Mouse (Mus musculus) CH12.LX (cell line): ENCODE data around the gene Krt28. TPM values are rescaled to one million over a fixed set of nuclear protein-coding genes. Genes with fewer than 3 reads are reported as not detected.

Source experiments
- DNase-seq: peaks from one replicate; pipeline ENCODE4 v3.0.0-alpha.2; 2013; ENCODE audit errors: extremely low read depth
- H3K27ac ChIP-seq: 2 replicates; pipeline ENCODE4 v1.5.1; 2012; ENCODE audit warnings: low read depth, mild to moderate bottlenecking, control low read depth, moderate library complexity; ENCODE audit not compliant: insufficient read depth
- H3K27me3 ChIP-seq: replicated peaks from 2 replicates; pipeline ENCODE3; 2012; ENCODE audit warnings: inconsistent platforms
- H3K36me3 ChIP-seq, 2 experiments: replicated peaks in 1 of 2; 2 replicates each; pipeline versions ENCODE3 to v1.6.1; 2012; ENCODE audit warnings: inconsistent platforms in 1 of 2, low read length in 1 of 2, mild to moderate bottlenecking in 1 of 2, mixed read lengths in 1 of 2, moderate library complexity in 1 of 2; ENCODE audit not compliant: control insufficient read depth in 1 of 2, insufficient read depth in 1 of 2
- H3K4me1 ChIP-seq, 2 experiments: 2 replicates each; pipeline ENCODE4 v1.6.1; 2012; ENCODE audit warnings: inconsistent platforms in 1 of 2, moderate library complexity in 1 of 2; ENCODE audit not compliant: insufficient read depth in 2 of 2, control insufficient read depth in 1 of 2
- H3K4me2 ChIP-seq: 2 replicates; pipeline ENCODE4 v1.6.1; 2012; ENCODE audit warnings: low read depth, mild to moderate bottlenecking, control low read depth; ENCODE audit not compliant: poor library complexity, insufficient read depth, severe bottlenecking
- H3K4me3 ChIP-seq, 3 experiments: fragments of 150-350 bp in 1 of 3; sonication (generic) in 1 of 3; replicated peaks in 1 of 3; 2 replicates each; pipeline versions ENCODE3 to v1.5.1; 2011 to 2012; ENCODE audit warnings: low read depth in 2 of 3, low read length in 2 of 3, mild to moderate bottlenecking in 2 of 3, moderate library complexity in 2 of 3, control low read depth in 1 of 3, improper control_type of control experiment in 1 of 3, inconsistent platforms in 1 of 3, mixed read lengths in 1 of 3; ENCODE audit not compliant: poor library complexity in 1 of 3
- H3K79me2 ChIP-seq: replicated peaks from 2 replicates; pipeline ENCODE4 v1.6.1; 2012; ENCODE audit warnings: mild to moderate bottlenecking, moderate library complexity; ENCODE audit not compliant: control insufficient read depth, poor library complexity, insufficient read depth, severe bottlenecking; ENCODE audit errors: extremely low read depth
- H3K9ac ChIP-seq: 2 replicates; pipeline ENCODE4 v1.6.1; 2012; ENCODE audit warnings: low read depth, mild to moderate bottlenecking, control low read depth, moderate library complexity; ENCODE audit not compliant: insufficient read depth
- H3K9me3 ChIP-seq: replicated peaks from 2 replicates; pipeline ENCODE3; 2012; ENCODE audit warnings: low read length, inconsistent platforms, mixed read lengths
- CHD1 ChIP-seq: IDR thresholded peaks from 2 replicates; pipeline ENCODE4 v1.6.1; 2012; ENCODE audit warnings: low read depth, low read length, improper control_type of control experiment, inconsistent platforms
- ELF1 ChIP-seq: IDR thresholded peaks from 2 replicates; pipeline ENCODE4 v1.6.1; 2014; ENCODE audit warnings: low read depth, mild to moderate bottlenecking, inconsistent platforms, low read length, improper control_type of control experiment
- EP300 ChIP-seq: IDR thresholded peaks from 2 replicates; pipeline ENCODE4 v1.6.1; 2011; ENCODE audit warnings: low read length, improper control_type of control experiment
- ETS1 ChIP-seq: conservative IDR thresholded peaks from 2 replicates; pipeline ENCODE4 v1.6.1; 2012; ENCODE audit warnings: low read depth, mild to moderate bottlenecking, inconsistent platforms, low read length, improper control_type of control experiment, moderate library complexity
- GABPA ChIP-seq: IDR thresholded peaks from 2 replicates; pipeline ENCODE4 v1.6.1; 2012; ENCODE audit warnings: low read depth, low read length, improper control_type of control experiment, inconsistent platforms; ENCODE audit not compliant: insufficient replicate concordance
- JUN ChIP-seq: IDR thresholded peaks from 2 replicates; pipeline ENCODE4 v1.6.1; 2011; ENCODE audit warnings: low read depth, mild to moderate bottlenecking, low read length, improper control_type of control experiment, moderate library complexity; ENCODE audit not compliant: insufficient read depth
- JUND ChIP-seq: conservative IDR thresholded peaks from 2 replicates; pipeline ENCODE4 v1.6.1; 2011; ENCODE audit warnings: low read depth, low read length, improper control_type of control experiment
- KAT2A ChIP-seq: IDR thresholded peaks from 2 replicates; pipeline ENCODE4 v1.6.1; 2012; ENCODE audit warnings: low read length, improper control_type of control experiment, inconsistent platforms; ENCODE audit not compliant: insufficient replicate concordance
- MAX ChIP-seq: IDR thresholded peaks from 2 replicates; pipeline ENCODE4 v1.6.1; 2011; ENCODE audit warnings: low read length, improper control_type of control experiment
- MAZ ChIP-seq: IDR thresholded peaks from 2 replicates; pipeline ENCODE4 v1.6.1; 2012; ENCODE audit warnings: low read depth, mild to moderate bottlenecking, inconsistent platforms, low read length, improper control_type of control experiment, moderate library complexity
- MYC ChIP-seq: IDR thresholded peaks from 2 replicates; pipeline ENCODE4 v1.6.1; 2011; ENCODE audit warnings: low read depth, mild to moderate bottlenecking, improper control_type of control experiment, low read length
- NELFE ChIP-seq: IDR thresholded peaks from 2 replicates; pipeline ENCODE4 v1.6.1; 2011; ENCODE audit warnings: low read depth, low read length, improper control_type of control experiment
- NRF1 ChIP-seq: IDR thresholded peaks from 2 replicates; pipeline ENCODE4 v1.6.1; 2014; ENCODE audit warnings: low read depth, mild to moderate bottlenecking, inconsistent platforms, low read length, improper control_type of control experiment, moderate library complexity
- SMC3 ChIP-seq: IDR thresholded peaks from 2 replicates; pipeline ENCODE4 v1.6.1; 2011; ENCODE audit warnings: low read depth, low read length, improper control_type of control experiment
- TBP ChIP-seq: conservative IDR thresholded peaks from 2 replicates; pipeline ENCODE4 v1.6.1; 2011; ENCODE audit warnings: low read depth, low read length, improper control_type of control experiment
- TCF12 ChIP-seq: IDR thresholded peaks from 2 replicates; pipeline ENCODE4 v1.6.1; 2014; ENCODE audit warnings: low read depth, mild to moderate bottlenecking, inconsistent platforms, low read length, improper control_type of control experiment
- UBTF ChIP-seq: IDR thresholded peaks from 2 replicates; pipeline ENCODE4 v1.6.1; 2012; ENCODE audit warnings: low read depth, mild to moderate bottlenecking, inconsistent platforms, low read length, improper control_type of control experiment, moderate library complexity
- USF1 ChIP-seq: IDR thresholded peaks from 2 replicates; pipeline ENCODE4 v1.6.1; 2014; ENCODE audit warnings: low read depth, mild to moderate bottlenecking, inconsistent platforms, low read length, improper control_type of control experiment
- USF2 ChIP-seq: conservative IDR thresholded peaks from 2 replicates; pipeline ENCODE4 v1.6.1; 2011; ENCODE audit warnings: low read depth, low read length, improper control_type of control experiment
- ZC3H11A ChIP-seq: IDR thresholded peaks from 2 replicates; pipeline ENCODE4 v1.6.1; 2012; ENCODE audit warnings: low read depth, mild to moderate bottlenecking, inconsistent platforms, low read length, improper control_type of control experiment
- dilution Hi-C: fragments of 300-500 bp; cut with MboI; formaldehyde crosslinking; loops from 2 replicates; pipeline ENCODE4 v1.14.3; 2020; ENCODE audit warnings: low sequenced_read_pairs; ENCODE audit not compliant: extremely low pct_unique_long_range_greater_than_20kb, extremely low pct_ligation_motif_present
- in situ Hi-C: fragments of 300-500 bp; cut with MboI; formaldehyde crosslinking; loops from 3 replicates; pipeline ENCODE4 v1.14.3; 2019; ENCODE audit warnings: low sequenced_read_pairs, low pct_ligation_motif_present, low pct_unique_long_range_greater_than_20kb, mixed read lengths
- polyA plus RNA-seq: library from polyadenylated mRNA; unstranded; fragments of >175 nt; gene quantifications from 2 replicates; pipeline ENCODE4 v1.2.1, GENCODE M21; 2012; ENCODE audit warnings: low read depth; ENCODE audit not compliant: insufficient read length
- total RNA-seq, 2 experiments: library from RNA; depleted of rRNA; stranded (reverse); fragments of 300-350 nt in 1 of 2; fragments of >200 nt in 1 of 2; gene quantifications; 2 replicates each; pipeline ENCODE4 v1.2.3; 2012 to 2014

Krt28 gene
- total and polyA plus RNA-seq, 3 experiments = 0.13 to 0.14 TPM; not detected in 1

- Histone ChIP-seq H3K27me3 (peaks cover 62% of the 10 kb centered on the region), H3K9me3 (no peaks in the 10 kb centered on the region), H3K4me1 (no peaks in the 10 kb centered on the region), H3K27ac (no peak overlapping the region), H3K79me2 (no peaks in the 10 kb centered on the region), H3K36me3 (no peaks in the 10 kb centered on the region), H3K9ac (no peak overlapping the region), H3K4me2 (no peak overlapping the region)
- no peak for DNase-seq
- dilution Hi-C loops (no loop called here), in situ Hi-C loops (no loop called here)
- TF ChIP-seq JUND = no peak
- TF ChIP-seq, all 38 proteins: peak for 0
- no peak overlapping the region for H3K4me3 ChIP-seq
These were observed 41.3 kb downstream of the Krt28 start for GRCm38 (mm10) chr11:99333426-99333825.

- no peak overlapping the region for H3K4me2 ChIP-seq
- H3K4me3 ChIP-seq = no peak overlapping the region
- peaks cover 55% of the 10 kb centered on the region for H3K27me3 ChIP-seq
- DNase-seq = no peak
- dilution Hi-C loops = no loop called here
- in situ Hi-C loops = no loop called here
- H3K4me1 ChIP-seq = no peaks in the 10 kb centered on the region
- H3K79me2 ChIP-seq = no peaks in the 10 kb centered on the region
- no peak overlapping the region for H3K9ac ChIP-seq
- TF ChIP-seq JUN (no peak), EP300 (no peak)
- H3K9me3 ChIP-seq = no peaks in the 10 kb centered on the region
- no peaks in the 10 kb centered on the region for H3K36me3 ChIP-seq
- no peak overlapping the region for H3K27ac ChIP-seq
These were observed 45.0 kb downstream of the Krt28 start for GRCm38 (mm10) chr11:99329655-99330054.

- Histone ChIP-seq H3K4me3 (no peak within 1 kb of the TSS), H3K79me2 (no peaks in the 10 kb centered on the region), H3K4me2 (no peak within 1 kb of the TSS), H3K4me1 (peaks cover 3 to 16% of the 10 kb centered on the region in 2 experiments), H3K27ac (no peak within 1 kb of the TSS), H3K27me3 (peaks cover 30% of the 10 kb centered on the region), H3K36me3 (no peaks in the 10 kb centered on the region), H3K9ac (no peak within 1 kb of the TSS), H3K9me3 (no peaks in the 10 kb centered on the region)
- dilution Hi-C loops = no loop called here
- no peak for DNase-seq
- in situ Hi-C loops = no loop called here
- TF ChIP-seq KAT2A (no peak), NRF1 (no peak), USF1 (no peak), JUN (no peak), MAZ (no peak), MYC (no peak), SMC3 (no peak), NELFE (no peak), USF2 (no peak), MAX (no peak), CHD1 (no peak), GABPA (no peak), ZC3H11A (no peak), EP300 (no peak), TCF12 (no peak), UBTF (no peak), ELF1 (no peak), TBP (no peak), ETS1 (no peak)
These were observed 51.9 kb downstream of the Krt28 start, which contains the start of gene Krt25 for GRCm38 (mm10) chr11:99322851-99323250. Krt25 (minus strand) TSS chr11:99322951.
